Mouse (Mus musculus) ES-E14 (cell line): ENCODE results near the gene Rab5if. TPM values are rescaled to one million over a fixed set of nuclear protein-coding genes. Genes with fewer than 3 reads are reported as not detected.

ENCODE experiments used
- DNase-seq: peaks from one replicate; pipeline ENCODE4 v3.0.0-alpha.2; 2013; ENCODE audit warnings: low read depth, low spot score
- H3K27ac ChIP-seq: 2 replicates; pipeline ENCODE4 v1.5.1; 2012; ENCODE audit warnings: low read depth, mild to moderate bottlenecking, low read length, moderate library complexity, mixed read lengths; ENCODE audit not compliant: poor library complexity, insufficient read depth, severe bottlenecking
- H3K36me3 ChIP-seq: 2 replicates; pipeline ENCODE4 v1.6.1; 2012; ENCODE audit warnings: mild to moderate bottlenecking, low read length, moderate library complexity, mixed read lengths; ENCODE audit not compliant: control insufficient read depth, poor library complexity, insufficient read depth, severe bottlenecking
- H3K4me1 ChIP-seq, 2 experiments: fragments of 150-350 bp in 1 of 2; sonication (generic) in 1 of 2; 2 replicates each; pipeline ENCODE4 v1.6.1; 2012; ENCODE audit warnings: low read length in 2 of 2, mild to moderate bottlenecking in 1 of 2, mixed read lengths in 1 of 2; ENCODE audit not compliant: control insufficient read depth in 2 of 2, insufficient read depth in 2 of 2, poor library complexity in 1 of 2
- H3K4me3 ChIP-seq, 2 experiments: fragments of 150-350 bp in 1 of 2; sonication (generic) in 1 of 2; 2 replicates each; pipeline ENCODE4 v1.5.1; 2012; ENCODE audit warnings: low read length in 2 of 2, low read depth in 1 of 2, mild to moderate bottlenecking in 1 of 2, mixed read lengths in 1 of 2; ENCODE audit not compliant: insufficient read depth in 1 of 2, poor library complexity in 1 of 2, severe bottlenecking in 1 of 2
- H3K9ac ChIP-seq: 2 replicates; pipeline ENCODE4 v1.6.1; 2012; ENCODE audit warnings: low read depth, mild to moderate bottlenecking, low read length, mixed read lengths; ENCODE audit not compliant: poor library complexity, insufficient read depth, severe bottlenecking
- H3K9me3 ChIP-seq: fragments of 150-350 bp; sonication (generic); 2 replicates; pipeline ENCODE4 v1.6.1; 2012; ENCODE audit warnings: low read depth, mild to moderate bottlenecking, low read length; ENCODE audit not compliant: control insufficient read depth, insufficient read depth
- CHD2 ChIP-seq: IDR thresholded peaks from 2 replicates; pipeline ENCODE4 v1.6.1; 2014; ENCODE audit warnings: mild to moderate bottlenecking, low read depth, low read length, inconsistent platforms
- HCFC1 ChIP-seq: IDR thresholded peaks from 2 replicates; pipeline ENCODE4 v1.6.1; 2012; ENCODE audit warnings: low read length, inconsistent platforms, borderline replicate concordance; ENCODE audit not compliant: insufficient read depth
- MAFK ChIP-seq: IDR thresholded peaks from 2 replicates; pipeline ENCODE4 v1.6.1; 2014; ENCODE audit warnings: mild to moderate bottlenecking, low read depth, low read length, inconsistent platforms; ENCODE audit not compliant: insufficient read depth
- ZC3H11A ChIP-seq: IDR thresholded peaks from 2 replicates; pipeline ENCODE4 v1.6.1; 2012; ENCODE audit warnings: low read depth, mild to moderate bottlenecking, inconsistent platforms, low read length, borderline replicate concordance
- ZNF384 ChIP-seq: IDR thresholded peaks from 2 replicates; pipeline ENCODE4 v1.6.1; 2012; ENCODE audit warnings: low read depth, low read length, inconsistent platforms
- in situ Hi-C, 2 experiments: fragments of 600-800 bp; cut with MboI; formaldehyde crosslinking; loops; one replicate each; pipeline ENCODE4 v1.15.1; 2025; ENCODE audit warnings: low sequenced_read_pairs in 2 of 2, inconsistent platforms in 1 of 2; ENCODE audit not compliant: unreplicated experiment in 2 of 2
- total RNA-seq: library from RNA; depleted of rRNA; stranded (reverse); fragments of 300-350 nt; gene quantifications from 2 replicates; pipeline ENCODE4 v1.2.3, GENCODE M21; 2012

The Rab5if gene
- total RNA-seq, 1 experiment = 216 TPM

GRCm38 (mm10) chr2:156894496-156895265 is 31.8 kb downstream of the Rab5if start:
- DNase-seq = no peak
- no peak for TF ChIP-seq CHD2
- no peak for TF ChIP-seq MAFK
- TF ChIP-seq ZC3H11A = no peak
- in situ Hi-C loops = no loop called here

GRCm38 (mm10) chr2:156896384-156896914 is 33.5 kb downstream of the Rab5if start:
- no peaks in the 10 kb centered on the region for H3K9me3 ChIP-seq

More at GRCm38 (mm10) chr2:156894496-156895265, 31.8 kb downstream of the Rab5if start:
- no peaks in the 10 kb centered on the region for H3K36me3 ChIP-seq
- H3K9ac ChIP-seq = no peak overlapping the region
- no peak overlapping the region for H3K4me3 ChIP-seq
- no peaks in the 10 kb centered on the region for H3K9me3 ChIP-seq
- H3K4me1 ChIP-seq = peaks cover 0 to 3% of the 10 kb centered on the region in 2 experiments; a peak in 2 of 4 replicates
- H3K27ac ChIP-seq = no peak overlapping the region

DNA sequence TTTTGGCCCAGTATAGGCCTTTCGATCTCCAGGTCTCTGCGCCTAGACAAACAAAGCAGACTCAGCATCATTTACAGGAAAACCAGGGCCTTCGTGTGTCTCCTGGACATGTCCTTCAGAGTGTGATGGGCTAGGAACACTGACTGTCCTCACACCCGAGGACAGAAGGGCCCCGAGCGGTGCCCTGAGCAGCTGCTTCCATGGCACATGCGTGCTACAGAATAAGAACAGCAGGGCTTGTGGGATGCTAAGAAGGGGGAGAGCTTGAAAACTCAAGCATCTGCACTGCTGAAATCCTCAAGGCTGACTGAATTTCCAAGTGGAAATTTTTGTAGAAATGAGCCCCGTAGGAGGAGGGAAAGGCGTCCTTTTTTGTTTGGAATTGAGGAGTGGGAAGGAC is 34.1 kb downstream of the Rab5if start:
- H3K36me3 ChIP-seq = no peaks in the 10 kb centered on the region
- in situ Hi-C loops = no loop called here
- no peak for TF ChIP-seq MAFK
- no peak for TF ChIP-seq CHD2
- no peak for TF ChIP-seq ZNF384
- no peak for TF ChIP-seq ZC3H11A
- TF ChIP-seq HCFC1 = no peak

More at GRCm38 (mm10) chr2:156896384-156896914, 33.5 kb downstream of the Rab5if start:
- in situ Hi-C loops = no loop called here
- DNase-seq = no peak
- no peak overlapping the region for H3K9ac ChIP-seq
- no peaks in the 10 kb centered on the region for H3K36me3 ChIP-seq
- TF ChIP-seq ZNF384 (no peak), ZC3H11A (no peak), HCFC1 (no peak), MAFK (no peak), CHD2 (no peak)
- no peak overlapping the region for H3K4me3 ChIP-seq
- H3K4me1 ChIP-seq = peaks cover 0 to 3% of the 10 kb centered on the region in 2 experiments; a peak in 2 of 4 replicates
- H3K27ac ChIP-seq = no peak overlapping the region

GRCm38 (mm10) chr2:156898374-156898773 is 35.4 kb downstream of the Rab5if start:
- in situ Hi-C loops = no loop called here
- Histone ChIP-seq H3K4me3 (no peak overlapping the region), H3K36me3 (no peaks in the 10 kb centered on the region), H3K9ac (no peak overlapping the region), H3K4me1 (peaks cover 0 to 2% of the 10 kb centered on the region in 2 experiments; a peak in 2 of 4 replicates), H3K9me3 (no peaks in the 10 kb centered on the region), H3K27ac (no peak overlapping the region)
- no peak for TF ChIP-seq HCFC1
- TF ChIP-seq ZC3H11A = no peak
- TF ChIP-seq MAFK = no peak
- TF ChIP-seq ZNF384 = no peak
- no peak for TF ChIP-seq CHD2
- no peak for DNase-seq

More for the DNA sequence above, 34.1 kb downstream of the Rab5if start:
- no peaks in the 10 kb centered on the region for H3K9me3 ChIP-seq
- H3K4me1 ChIP-seq = peaks cover 0 to 3% of the 10 kb centered on the region in 2 experiments; a peak in 2 of 4 replicates
- H3K27ac ChIP-seq = no peak overlapping the region
- no peak for DNase-seq
- no peak overlapping the region for H3K4me3 ChIP-seq
- H3K9ac ChIP-seq = no peak overlapping the region

DNA sequence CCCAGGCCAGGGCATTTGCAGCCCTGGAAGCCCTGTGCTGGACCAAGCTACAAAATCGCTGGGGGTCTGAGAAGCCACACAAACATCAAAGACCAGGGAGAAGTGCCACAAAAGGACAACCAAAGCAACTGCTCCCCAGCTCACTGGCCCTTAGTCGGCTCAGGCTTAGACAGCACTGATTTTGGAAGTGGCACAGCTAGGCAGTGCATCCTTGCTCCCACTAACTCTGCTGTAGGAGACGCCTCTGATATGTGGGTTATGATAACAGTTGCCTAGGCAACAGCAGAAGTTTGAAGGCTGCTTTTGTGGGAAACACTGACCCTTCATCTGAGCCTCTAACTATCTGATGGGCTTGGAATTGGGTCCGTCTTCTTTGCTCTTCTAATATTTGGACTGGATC is 36.3 kb downstream of the Rab5if start:
- no peak for TF ChIP-seq CHD2
- no peak for TF ChIP-seq HCFC1
- no peak for TF ChIP-seq ZC3H11A
- TF ChIP-seq ZNF384 = no peak
- no peak for TF ChIP-seq MAFK
- H3K9ac ChIP-seq = no peak overlapping the region
- H3K27ac ChIP-seq = no peak overlapping the region
- no peaks in the 10 kb centered on the region for H3K36me3 ChIP-seq
- no peak for DNase-seq
- peaks cover 0 to 2% of the 10 kb centered on the region in 2 experiments; a peak in 2 of 4 replicates for H3K4me1 ChIP-seq
- H3K4me3 ChIP-seq = no peak overlapping the region
- in situ Hi-C loops = no loop called here
- no peaks in the 10 kb centered on the region for H3K9me3 ChIP-seq
